Mouse (Mus musculus): ENCODE results near the gene Rab5a.

The Rab5a gene

GRCm38 (mm10) chr17:53543591-53544324 is 64.7 kb downstream of the Rab5a start:
- no peak for DNase-seq

GRCm38 (mm10) chr17:53551306-53552299 is 72.6 kb downstream of the Rab5a start:
- DNase-seq: no peak

- DNase-seq: no peak
Observed at GRCm38 (mm10) chr17:53554088-53554487, 75.1 kb downstream of the Rab5a start.

- DNase-seq: no peak
Observed at GRCm38 (mm10) chr17:53554813-53555212, 75.8 kb downstream of the Rab5a start.
